Mouse (Mus musculus) small intestine, adult 2 months (tissue): Measurements from ENCODE around the gene BC024978. TPM values are rescaled to one million over a fixed set of nuclear protein-coding genes. Genes with fewer than 3 reads are reported as not detected.
A peak's percentile ranks its signal among the peaks of the same experiment; 100 is the strongest.

Experiments used
- H3K27ac ChIP-seq: fragments of 200-500 bp; 2 replicates; pipeline ENCODE4 v1.5.1; 2012; ENCODE audit warnings: low read depth, low read length, control low read depth, inconsistent platforms; ENCODE audit not compliant: insufficient read depth
- H3K27me3 ChIP-seq: fragments of 200-500 bp; 2 replicates; pipeline ENCODE4 v1.6.1; 2012; ENCODE audit warnings: mild to moderate bottlenecking, moderate library complexity, low read length, inconsistent platforms; ENCODE audit not compliant: control insufficient read depth, insufficient read depth
- H3K36me3 ChIP-seq: fragments of 200-500 bp; 2 replicates; pipeline ENCODE4 v1.6.1; 2012; ENCODE audit warnings: mild to moderate bottlenecking, low read length, control low read depth, inconsistent platforms; ENCODE audit not compliant: control insufficient read depth, insufficient read depth
- H3K4me1 ChIP-seq: fragments of 200-500 bp; 2 replicates; pipeline ENCODE4 v1.6.1; 2012; ENCODE audit warnings: low read length, inconsistent platforms, mixed read lengths; ENCODE audit not compliant: control insufficient read depth, insufficient read depth, insufficient read length
- H3K4me3 ChIP-seq: fragments of 200-500 bp; 2 replicates; pipeline ENCODE4 v1.5.1; 2012; ENCODE audit warnings: low read depth, mild to moderate bottlenecking, control low read depth, inconsistent platforms, low read length, moderate library complexity
- CTCF ChIP-seq: fragments of 200-500 bp; IDR thresholded peaks from 2 replicates; pipeline ENCODE4 v1.5.1; 2012; ENCODE audit warnings: low read depth, mild to moderate bottlenecking, control low read depth, inconsistent platforms, low read length, moderate library complexity, mixed read lengths; ENCODE audit not compliant: insufficient replicate concordance, insufficient read length; ENCODE audit errors: extremely low read depth
- POLR2A ChIP-seq: fragments of 200-500 bp; IDR thresholded peaks from 2 replicates; pipeline ENCODE4 v1.6.1; 2012; ENCODE audit warnings: low read depth, mild to moderate bottlenecking, control low read depth, inconsistent platforms, low read length, moderate library complexity
- WGBS: fragments of 180-500 bp; shearing (Covaris S2); methylation state at CpG from one replicate; pipeline ENCODE4 v1.1.7; 2018; 5-methylcytosine and 5-hydroxymethylcytosine counted together
- polyA plus RNA-seq: library from polyadenylated mRNA; depleted of rRNA; stranded (reverse); fragments of >200 nt; gene quantifications from 2 replicates; pipeline ENCODE4 v1.2.3, GENCODE M21; 2012; rRNA removed

The BC024978 gene
- polyA plus RNA-seq, result 6.4 and 9.5 TPM in 2 replicates

- H3K27ac ChIP-seq, result peak within 1 kb of the TSS; percentile 99
- peak within 1 kb of the TSS; percentile 87 for H3K4me3 ChIP-seq
- WGBS, result under 1% methylated on average over 64 of the region's 64 CpGs
- peaks cover 35% of the 10 kb centered on the region for H3K36me3 ChIP-seq
- H3K4me1 ChIP-seq, result peaks cover 10% of the 10 kb centered on the region; the same call in 1 of the 2 replicates
- TF ChIP-seq CTCF, result no peak
- TF ChIP-seq POLR2A, result peak; percentile 62; the same call in 1 of the 2 replicates
- no peaks in the 10 kb centered on the region for H3K27me3 ChIP-seq
These were observed at the start of gene BC024978, which contains the start of gene Snrpa for GRCm38 (mm10) chr7:27195681-27196611. Gene BC024978 (plus strand): TSS chr7:27195781. Gene Snrpa (minus strand): TSS chr7:27196271.

DNA sequence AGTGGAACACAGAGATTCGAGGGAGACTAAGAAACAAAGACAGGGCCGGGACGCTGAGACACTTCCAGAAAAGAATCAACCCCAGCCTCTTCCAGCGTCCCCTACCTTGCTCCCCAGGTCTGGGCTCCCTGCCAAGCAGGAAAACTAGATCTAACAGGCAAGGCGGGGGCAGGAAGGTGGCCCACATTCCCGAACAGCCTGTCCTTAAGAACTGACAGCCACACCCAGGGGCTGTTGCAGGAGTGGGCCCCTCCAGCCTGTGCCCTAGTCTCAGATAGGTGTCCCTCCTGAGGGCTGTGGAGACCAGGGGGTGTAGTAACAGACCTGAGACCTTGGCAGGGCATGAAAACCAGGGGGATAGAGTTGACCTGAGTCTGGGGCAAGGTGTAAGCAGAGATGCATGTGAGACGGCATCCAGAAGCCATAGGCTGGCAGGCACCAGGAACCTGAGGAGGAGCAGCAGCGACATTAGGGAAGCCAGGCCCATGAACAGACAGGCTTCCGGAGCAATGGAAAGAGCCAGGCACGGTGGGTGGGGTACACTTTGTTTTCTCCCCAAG is 42.3 kb upstream of the BC024978 start, which contains the start of gene Cyp2t4:
Cyp2t4 (plus strand) TSS at position 510 of the 560 bp plus-strand sequence.
- no peaks in the 10 kb centered on the region for H3K27me3 ChIP-seq
- WGBS, result 13% methylated on average over 10 of the region's 10 CpGs
- H3K4me1 ChIP-seq, result peaks cover 3% of the 10 kb centered on the region; the same call in 1 of the 2 replicates
- TF ChIP-seq CTCF (no peak), POLR2A (no peak)
- H3K4me3 ChIP-seq, result no peak within 1 kb of the TSS
- H3K27ac ChIP-seq, result no peak within 1 kb of the TSS
- H3K36me3 ChIP-seq, result peaks cover 11% of the 10 kb centered on the region

- Histone ChIP-seq H3K4me3 (no peak overlapping the region), H3K27me3 (no peaks in the 10 kb centered on the region), H3K27ac (no peak overlapping the region), H3K36me3 (peaks cover 24% of the 10 kb centered on the region), H3K4me1 (peaks cover 12% of the 10 kb centered on the region; the same call in 1 of the 2 replicates)
- TF ChIP-seq CTCF (no peak), POLR2A (no peak)
- 79% methylated on average over 13 of the region's 13 CpGs for WGBS
These were observed 39.6 kb upstream of the BC024978 start for GRCm38 (mm10) chr7:27156005-27156404.

DNA sequence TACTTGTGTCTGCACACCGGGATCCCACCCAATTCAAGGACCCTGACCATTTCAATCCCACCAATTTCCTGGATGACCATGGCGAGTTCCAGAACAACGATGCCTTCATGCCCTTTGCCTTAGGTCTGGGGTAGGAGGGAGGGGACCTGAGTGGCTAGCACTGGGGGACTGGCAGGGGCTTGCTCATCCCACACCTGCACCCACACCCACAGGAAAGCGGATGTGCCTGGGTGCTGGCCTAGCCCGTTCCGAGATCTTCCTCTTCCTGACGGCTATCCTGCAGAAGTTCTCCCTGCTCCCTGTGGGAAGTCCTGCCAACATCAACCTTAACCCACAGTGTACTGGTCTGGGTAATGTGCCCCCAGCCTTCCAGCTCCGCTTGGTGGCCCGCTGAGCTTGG is 37.4 kb upstream of the BC024978 start:
- TF ChIP-seq CTCF (no peak), POLR2A (no peak)
- Histone ChIP-seq H3K4me1 (peaks cover 17% of the 10 kb centered on the region; the same call in 1 of the 2 replicates), H3K27ac (no peak overlapping the region), H3K36me3 (peaks cover 24% of the 10 kb centered on the region), H3K27me3 (no peaks in the 10 kb centered on the region), H3K4me3 (no peak overlapping the region)
- WGBS, result 96% methylated on average over 9 of the region's 9 CpGs

GRCm38 (mm10) chr7:27159256-27159655 is 36.3 kb upstream of the BC024978 start:
- Histone ChIP-seq H3K27me3 (no peaks in the 10 kb centered on the region), H3K4me1 (peaks cover 18% of the 10 kb centered on the region), H3K27ac (no peak overlapping the region), H3K4me3 (no peak overlapping the region), H3K36me3 (peaks cover 24% of the 10 kb centered on the region)
- 97% methylated on average over 6 of the region's 6 CpGs for WGBS
- TF ChIP-seq CTCF, result no peak
- TF ChIP-seq POLR2A, result no peak

GRCm38 (mm10) chr7:27159882-27160281 is 35.7 kb upstream of the BC024978 start:
- no peaks in the 10 kb centered on the region for H3K27me3 ChIP-seq
- 0 out of 2 replicates have a peak overlapping the region, but pooled peaks have one; percentile 17 for H3K27ac ChIP-seq
- 7% methylated on average over 8 of the region's 8 CpGs for WGBS
- no peak overlapping the region for H3K4me3 ChIP-seq
- H3K4me1 ChIP-seq, result peaks cover 23% of the 10 kb centered on the region
- TF ChIP-seq CTCF (peak; percentile 92), POLR2A (no peak)
- H3K36me3 ChIP-seq, result peaks cover 24% of the 10 kb centered on the region

GRCm38 (mm10) chr7:27160921-27161320 is 34.7 kb upstream of the BC024978 start:
- 76% methylated on average over 3 of the region's 3 CpGs for WGBS
- TF ChIP-seq POLR2A, result no peak
- TF ChIP-seq CTCF, result no peak
- no peak overlapping the region for H3K4me3 ChIP-seq
- peaks cover 24% of the 10 kb centered on the region for H3K36me3 ChIP-seq
- peaks cover 32% of the 10 kb centered on the region for H3K4me1 ChIP-seq
- no peaks in the 10 kb centered on the region for H3K27me3 ChIP-seq
- H3K27ac ChIP-seq, result no peak overlapping the region
